Mouse (Mus musculus) bone marrow, adult 2 months (tissue): ENCODE results near the gene Mospd1. TPM values are rescaled to one million over a fixed set of nuclear protein-coding genes. Genes with fewer than 3 reads are reported as not detected.

Source experiments
- H3K27ac ChIP-seq: fragments of 200-500 bp; 2 replicates; pipeline ENCODE4 v1.5.1; 2012; ENCODE audit warnings: low read depth, mild to moderate bottlenecking, control low read depth, inconsistent platforms, low read length; ENCODE audit not compliant: control insufficient read depth, poor library complexity, insufficient read depth
- H3K4me1 ChIP-seq: fragments of 200-500 bp; 2 replicates; pipeline ENCODE4 v1.6.1; 2011; ENCODE audit warnings: low read length; ENCODE audit not compliant: control insufficient read depth, insufficient read depth
- H3K4me3 ChIP-seq: fragments of 200-500 bp; replicated peaks from 2 replicates; pipeline ENCODE3; 2011; ENCODE audit warnings: mild to moderate bottlenecking, low read depth, low read length, control low read depth; ENCODE audit not compliant: control insufficient read depth
- CTCF ChIP-seq: fragments of 200-500 bp; IDR thresholded peaks from 2 replicates; pipeline ENCODE4 v1.5.1; 2011; ENCODE audit warnings: low read length, control low read depth; ENCODE audit not compliant: control insufficient read depth, insufficient read depth
- POLR2A ChIP-seq: fragments of 200-500 bp; IDR thresholded peaks from 2 replicates; pipeline ENCODE4 v1.6.1; 2011; ENCODE audit warnings: low read depth, mild to moderate bottlenecking, control low read depth, low read length, borderline replicate concordance; ENCODE audit not compliant: control insufficient read depth
- WGBS: fragments of 180-500 bp; shearing (Covaris S2); methylation state at CpG from one replicate; pipeline ENCODE4 v1.1.7; 2018; 5-methylcytosine and 5-hydroxymethylcytosine counted together
- polyA plus RNA-seq: library from polyadenylated mRNA; stranded (reverse); fragments of >200 nt; gene quantifications from 2 replicates; pipeline ENCODE4 v1.2.4, GENCODE M21; 2011; ENCODE audit warnings: low replicate concordance; ENCODE audit not compliant: missing spikeins, insufficient read depth, insufficient read length

Gene Mospd1
- polyA plus RNA-seq, 1 experiment, result 14.4 TPM

GRCm38 (mm10) chrX:53330396-53330795 is 39.9 kb downstream of the Mospd1 start:
- TF ChIP-seq CTCF (no peak), POLR2A (no peak)
- WGBS, result 76% methylated on average over 4 of the region's 4 CpGs
- Histone ChIP-seq H3K4me3 (no peak overlapping the region), H3K27ac (no peak overlapping the region), H3K4me1 (no peaks in the 10 kb centered on the region)

GRCm38 (mm10) chrX:53321111-53321510 is 49.2 kb downstream of the Mospd1 start:
- TF ChIP-seq CTCF (no peak), POLR2A (no peak)
- WGBS, result 60% methylated on average over 4 of the region's 4 CpGs
- H3K4me3 ChIP-seq, result no peak overlapping the region
- H3K27ac ChIP-seq, result peak overlapping the region; percentile 63
- H3K4me1 ChIP-seq, result peaks cover 2% of the 10 kb centered on the region; the same call in 1 of the 2 replicates

GRCm38 (mm10) chrX:53320564-53320963 is 49.7 kb downstream of the Mospd1 start:
- no peak for TF ChIP-seq CTCF
- 9% methylated on average over 2 of the region's 2 CpGs for WGBS
- no peak overlapping the region for H3K4me3 ChIP-seq
- peak overlapping the region; percentile 77 for H3K27ac ChIP-seq
- peaks cover 2% of the 10 kb centered on the region; the same call in 1 of the 2 replicates for H3K4me1 ChIP-seq

Other genes starting within 250 kb of the Mospd1 start
- gene Plac1, start 130.4 kb downstream of the Mospd1 start, polyA plus RNA-seq, result not detected in 2 replicates
- 3.2 and 4.7 TPM in 2 replicates for gene Fam122b, start 100.7 kb downstream of the Mospd1 start, polyA plus RNA-seq
- gene Fam122c, start 97.1 kb downstream of the Mospd1 start, polyA plus RNA-seq, result not detected in 2 replicates
- gene Etd, start 64.4 kb upstream of the Mospd1 start, polyA plus RNA-seq, result not detected in 2 replicates
- 3.4 and 5.6 TPM in 2 replicates for gene Rtl8c, start 237.5 kb upstream of the Mospd1 start, polyA plus RNA-seq
- not detected in 2 replicates for gene Gm14597, start 238.5 kb upstream of the Mospd1 start, polyA plus RNA-seq